Mouse (Mus musculus) embryo, embryonic 10.5 days (tissue): ENCODE results near the gene Pls1.

Experiments
- DNase-seq: peaks from one replicate; pipeline ENCODE4 v3.0.0-alpha.2; 2015; ENCODE audit warnings: low spot score

Pls1 gene

GRCm38 (mm10) chr9:95844825-95845460 is at the start of gene Pls1:
Gene Pls1, minus strand, starts transcription at chr9:95845311.
- DNase-seq = peak; percentile 83

- no peak for DNase-seq
Observed at GRCm38 (mm10) chr9:95882751-95883150, 37.6 kb upstream of the Pls1 start.

GRCm38 (mm10) chr9:95878246-95878645 is 33.1 kb upstream of the Pls1 start:
- DNase-seq = no peak

GRCm38 (mm10) chr9:95858027-95858570 is 13.0 kb upstream of the Pls1 start:
- peak; percentile 88 for DNase-seq

- peak; percentile 94 for DNase-seq
Observed at GRCm38 (mm10) chr9:95857414-95858026, 12.4 kb upstream of the Pls1 start, which contains the start of gene Atr. Gene Atr, plus strand, starts transcription at chr9:95857597.

- DNase-seq = no peak
Observed at GRCm38 (mm10) chr9:95856004-95856403, 10.9 kb upstream of the Pls1 start.

- DNase-seq = no peak
Observed at GRCm38 (mm10) chr9:95854891-95855290, 9.8 kb upstream of the Pls1 start.

GRCm38 (mm10) chr9:95852896-95853295 is 7.8 kb upstream of the Pls1 start:
- DNase-seq = peak; percentile 94

- no peak for DNase-seq
Observed at GRCm38 (mm10) chr9:95851671-95852070, 6.6 kb upstream of the Pls1 start.

GRCm38 (mm10) chr9:95845711-95846110 is 600 bp upstream of the Pls1 start:
- DNase-seq = no peak

- DNase-seq = no peak
Observed at GRCm38 (mm10) chr9:95839424-95839823, 5.7 kb downstream of the Pls1 start.

GRCm38 (mm10) chr9:95835741-95836140 is 9.4 kb downstream of the Pls1 start:
- no peak for DNase-seq

GRCm38 (mm10) chr9:95834799-95835198 is 10.3 kb downstream of the Pls1 start:
- no peak for DNase-seq

GRCm38 (mm10) chr9:95832758-95833157 is 12.4 kb downstream of the Pls1 start:
- no peak for DNase-seq

- DNase-seq = no peak
Observed at GRCm38 (mm10) chr9:95827565-95827964, 17.5 kb downstream of the Pls1 start.

- DNase-seq = no peak
Observed at GRCm38 (mm10) chr9:95822531-95822930, 22.6 kb downstream of the Pls1 start.

- DNase-seq = no peak
Observed at GRCm38 (mm10) chr9:95815706-95816105, 29.4 kb downstream of the Pls1 start.

GRCm38 (mm10) chr9:95815015-95815673 is 30.0 kb downstream of the Pls1 start:
- no peak for DNase-seq

GRCm38 (mm10) chr9:95813721-95814531 is 31.2 kb downstream of the Pls1 start:
- DNase-seq = peak; percentile 64

- DNase-seq = no peak
Observed at GRCm38 (mm10) chr9:95811817-95812216, 33.3 kb downstream of the Pls1 start.

GRCm38 (mm10) chr9:95809596-95809995 is 35.5 kb downstream of the Pls1 start:
- DNase-seq = no peak

GRCm38 (mm10) chr9:95805449-95805848 is 39.7 kb downstream of the Pls1 start:
- DNase-seq = no peak
